Mouse (Mus musculus) neural tube, embryonic 10.5 days (tissue): ENCODE results near the gene Hoxa5.

Experiments
- DNase-seq: peaks from one replicate; pipeline ENCODE4 v3.0.0-alpha.2; 2017; ENCODE audit warnings: low spot score; ENCODE audit errors: extremely low spot score

Hoxa5 gene

GRCm38 (mm10) chr6:52178918-52179665 lies 25.3 kb downstream of the Hoxa5 start:
- DNase-seq = peak; percentile 67

- DNase-seq = peak; percentile 63
These were observed 26.6 kb downstream of the Hoxa5 start for GRCm38 (mm10) chr6:52177806-52178205.

GRCm38 (mm10) chr6:52177061-52177735 lies 27.2 kb downstream of the Hoxa5 start, which contains the start of gene 5730596B20Rik:
Gene 5730596B20Rik (plus strand): TSS chr6:52177498.
- DNase-seq = peak; percentile 82

DNA sequence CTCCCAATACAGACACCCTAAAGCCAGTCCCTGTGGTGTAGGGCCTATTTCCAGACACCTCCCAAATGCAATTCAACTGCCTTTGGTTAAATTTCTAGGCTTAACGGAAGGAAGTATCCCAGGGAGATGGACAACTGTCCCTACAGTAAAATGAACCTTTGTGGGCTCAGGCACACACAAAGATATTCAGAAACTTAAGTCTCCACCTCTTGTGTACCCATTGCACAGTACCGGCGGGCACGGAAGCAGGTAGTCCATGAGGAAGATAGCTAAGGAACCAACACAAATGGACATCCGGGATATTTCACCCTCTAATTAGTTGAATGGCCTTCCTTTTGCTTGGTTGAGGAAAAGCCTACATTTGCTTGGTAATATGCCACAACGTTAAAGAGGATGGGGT lies 28.0 kb downstream of the Hoxa5 start:
- DNase-seq = peak; percentile 61

- peak; percentile 84 for DNase-seq
These were observed 28.5 kb downstream of the Hoxa5 start for GRCm38 (mm10) chr6:52175864-52176263.

- peak; percentile 89 for DNase-seq
These were observed 29.2 kb downstream of the Hoxa5 start for GRCm38 (mm10) chr6:52174968-52175751.

GRCm38 (mm10) chr6:52173648-52174047 lies 30.7 kb downstream of the Hoxa5 start:
- peak; percentile 49 for DNase-seq

DNA sequence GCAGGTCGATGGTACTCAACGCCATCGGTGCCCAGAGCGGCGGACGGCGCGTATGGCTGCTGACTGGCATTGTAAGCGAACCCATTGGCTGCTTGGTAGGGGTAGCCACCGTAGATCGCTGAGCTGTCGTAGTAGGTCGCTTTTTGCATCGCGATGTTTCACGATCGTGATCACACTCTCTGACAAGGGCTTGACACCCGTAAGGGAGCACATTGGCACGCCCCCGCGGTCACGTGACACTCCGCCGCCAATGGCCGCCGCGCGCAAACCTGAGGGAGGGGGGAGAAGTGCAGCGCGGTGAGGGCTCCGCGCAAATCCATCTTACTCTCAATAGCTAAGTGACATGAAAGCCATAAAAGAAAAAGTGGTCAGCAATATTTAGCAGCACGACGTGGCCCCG lies 31.9 kb downstream of the Hoxa5 start:
- peak; percentile 99 for DNase-seq

GRCm38 (mm10) chr6:52171938-52172337 lies 32.4 kb downstream of the Hoxa5 start:
- DNase-seq = peak; percentile 62

GRCm38 (mm10) chr6:52171331-52171730 lies 33.1 kb downstream of the Hoxa5 start:
- peak; percentile 80 for DNase-seq

DNA sequence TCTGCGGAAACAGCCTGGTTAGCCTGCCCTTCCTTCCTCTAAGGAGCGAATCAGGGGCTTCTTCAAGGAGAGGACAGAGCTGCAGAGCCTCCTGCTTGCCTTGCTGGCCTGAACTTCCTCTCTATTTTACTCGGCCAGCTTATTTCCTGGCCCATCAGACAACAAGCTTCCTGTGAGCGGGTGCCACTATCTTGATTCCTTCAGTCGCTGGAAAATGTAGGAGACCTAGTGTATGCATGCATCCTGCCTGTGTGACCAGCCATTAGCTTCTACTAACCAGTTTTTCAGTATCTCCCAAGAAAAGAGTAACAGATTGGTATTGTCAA lies 33.5 kb downstream of the Hoxa5 start:
- no peak for DNase-seq

- DNase-seq = peak; percentile 82
These were observed 34.1 kb downstream of the Hoxa5 start for GRCm38 (mm10) chr6:52170166-52170897.

DNA sequence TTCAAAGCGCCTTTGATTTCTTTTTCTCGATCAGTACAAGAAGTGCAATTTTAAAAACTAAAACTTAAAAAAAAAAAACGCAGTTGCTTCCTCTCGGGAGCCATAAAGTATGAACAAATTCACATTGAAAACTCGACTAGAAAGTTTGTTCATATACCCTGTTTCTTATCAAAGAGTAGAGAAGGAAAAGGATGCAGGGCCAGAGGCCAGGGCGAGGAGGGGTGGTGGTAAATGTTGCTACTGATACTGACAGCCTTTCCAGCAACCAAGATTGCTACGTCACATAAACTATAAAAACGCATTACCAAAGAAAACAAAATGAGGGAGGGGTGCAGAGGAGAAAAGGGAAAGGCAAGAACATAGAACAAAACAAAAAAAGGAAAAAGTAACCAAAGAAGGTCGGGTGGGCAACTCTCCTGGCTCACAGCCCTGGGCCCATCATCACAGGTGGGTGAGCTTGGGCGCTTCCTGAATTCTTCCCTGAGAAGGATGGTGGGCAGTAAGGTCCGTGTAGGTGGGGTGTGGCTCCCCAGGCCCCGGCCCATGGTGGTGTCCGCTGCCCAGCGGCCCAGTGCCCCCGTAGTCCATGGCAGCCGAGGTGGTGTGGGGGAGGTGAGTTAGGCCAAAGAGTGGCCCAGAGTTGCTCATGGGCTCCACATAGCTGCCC lies 34.8 kb downstream of the Hoxa5 start:
- peak; percentile 74 for DNase-seq

GRCm38 (mm10) chr6:52168191-52169055 lies 36.0 kb downstream of the Hoxa5 start:
- DNase-seq = peak; percentile 76

GRCm38 (mm10) chr6:52167736-52168161 lies 36.6 kb downstream of the Hoxa5 start:
- DNase-seq = peak; percentile 66

GRCm38 (mm10) chr6:52167176-52167575 lies 37.2 kb downstream of the Hoxa5 start:
- no peak for DNase-seq

GRCm38 (mm10) chr6:52166431-52167077 lies 37.8 kb downstream of the Hoxa5 start:
- peak; percentile 71 for DNase-seq

DNA sequence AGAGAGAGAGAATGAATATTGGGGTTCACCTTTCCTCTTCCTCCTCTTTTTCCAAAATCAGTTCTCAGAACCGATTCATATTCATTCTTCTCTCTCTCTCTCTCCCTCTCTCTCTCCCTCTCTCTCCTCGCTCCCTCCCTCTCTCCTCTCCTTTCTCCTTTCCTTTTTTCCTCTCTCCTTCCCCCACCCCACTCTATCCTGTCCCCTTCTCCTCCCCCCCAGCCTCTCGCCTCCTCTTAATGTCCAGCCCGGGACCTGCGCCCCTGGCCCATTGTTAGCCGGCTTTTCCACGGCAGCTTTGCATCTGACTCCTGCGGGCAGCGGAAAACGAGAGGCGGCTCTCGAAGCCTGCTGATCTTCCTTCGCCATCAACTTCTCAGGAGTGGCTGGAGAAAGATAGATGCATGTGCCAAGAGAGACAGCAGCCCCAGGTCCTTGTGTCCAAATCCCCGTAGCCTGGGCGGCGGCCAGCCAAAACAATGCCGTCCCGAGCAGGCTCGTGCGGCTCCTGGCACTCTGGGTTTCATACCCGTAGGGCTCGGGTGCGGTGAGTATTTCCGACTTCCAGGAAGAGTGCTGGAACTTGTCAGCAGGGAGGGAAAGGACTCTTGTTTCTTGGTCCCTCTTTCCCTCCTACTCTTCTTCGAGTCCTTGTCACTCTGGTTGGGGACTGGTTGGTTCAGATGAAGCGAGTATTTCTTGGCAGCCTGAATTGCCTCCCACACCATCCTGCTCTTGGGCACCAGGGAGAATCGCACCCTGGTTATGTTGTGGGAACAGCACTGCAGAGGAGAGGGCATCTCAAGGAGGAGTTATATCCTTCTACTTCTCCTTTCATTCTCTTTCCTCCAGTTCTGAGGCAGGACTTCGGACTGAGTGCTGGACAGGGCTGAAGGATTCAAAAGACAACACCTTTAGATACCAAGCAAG lies 38.7 kb downstream of the Hoxa5 start:
- DNase-seq = peak; percentile 74
